Mouse (Mus musculus): ENCODE results near the gene Slc6a13.
A peak's percentile ranks its signal among the peaks of the same experiment; 100 is the strongest.
"Not testable (repeated sequence)": the region's sequence is repeated elsewhere in the genome, so short reads cannot be mapped to it uniquely, and the experiment has no call there.

The Slc6a13 gene

GRCm38 (mm10) chr6:121326486-121327069 lies 26.6 kb downstream of the Slc6a13 start:
- no peak for DNase-seq (ENCODE audit: low spot score in 2 of 2)

GRCm38 (mm10) chr6:121328417-121328884 lies 28.4 kb downstream of the Slc6a13 start:
- DNase-seq (ENCODE audit: low spot score in 2 of 2): no peak

GRCm38 (mm10) chr6:121329848-121330508 lies 30.0 kb downstream of the Slc6a13 start:
- DNase-seq (ENCODE audit: low spot score in 2 of 2): no peak

GRCm38 (mm10) chr6:121335841-121336240 lies 35.8 kb downstream of the Slc6a13 start:
- DNase-seq (ENCODE audit: low spot score in 2 of 2): no peak

- DNase-seq (ENCODE audit: low spot score in 2 of 2): no peak
Observed at GRCm38 (mm10) chr6:121336558-121336957, 36.5 kb downstream of the Slc6a13 start.

GRCm38 (mm10) chr6:121337229-121337628 lies 37.2 kb downstream of the Slc6a13 start:
- no peak for DNase-seq (ENCODE audit: low spot score in 2 of 2)

GRCm38 (mm10) chr6:121337770-121338518 lies 37.9 kb downstream of the Slc6a13 start:
- DNase-seq (ENCODE audit: low spot score in 2 of 2): peak; percentile 32 to 37

- DNase-seq (ENCODE audit: low spot score in 2 of 2): no peak
Observed at GRCm38 (mm10) chr6:121338519-121338896, 38.5 kb downstream of the Slc6a13 start.

GRCm38 (mm10) chr6:121341650-121342049 lies 41.6 kb downstream of the Slc6a13 start:
- no peak for DNase-seq (ENCODE audit: low spot score in 2 of 2)

- DNase-seq (ENCODE audit: low spot score in 2 of 2): no peak
Observed at GRCm38 (mm10) chr6:121343026-121343770, 43.2 kb downstream of the Slc6a13 start, which contains the start of gene Slc6a12. Slc6a12 (plus strand) TSS chr6:121343076.

- no peak for DNase-seq (ENCODE audit: low spot score in 2 of 2)
Observed at GRCm38 (mm10) chr6:121343771-121344123, 43.7 kb downstream of the Slc6a13 start.

GRCm38 (mm10) chr6:121344329-121344728 lies 44.3 kb downstream of the Slc6a13 start:
- no peak for DNase-seq (ENCODE audit: low spot score in 2 of 2)

GRCm38 (mm10) chr6:121346428-121346827 lies 46.4 kb downstream of the Slc6a13 start:
- no peak for DNase-seq (ENCODE audit: low spot score in 2 of 2)

- no peak for DNase-seq (ENCODE audit: low spot score in 2 of 2)
Observed at GRCm38 (mm10) chr6:121352276-121352675, 52.2 kb downstream of the Slc6a13 start.

GRCm38 (mm10) chr6:121356041-121356440 lies 56.0 kb downstream of the Slc6a13 start:
- no peak for DNase-seq (ENCODE audit: low spot score in 2 of 2)

GRCm38 (mm10) chr6:121357232-121357631 lies 57.2 kb downstream of the Slc6a13 start:
- DNase-seq (ENCODE audit: low spot score in 2 of 2): no peak

GRCm38 (mm10) chr6:121363061-121363460 lies 63.0 kb downstream of the Slc6a13 start:
- no peak for DNase-seq (ENCODE audit: low spot score in 2 of 2)

GRCm38 (mm10) chr6:121363956-121364355 lies 63.9 kb downstream of the Slc6a13 start:
- no peak for DNase-seq (ENCODE audit: low spot score in 2 of 2)

GRCm38 (mm10) chr6:121366537-121366936 lies 66.5 kb downstream of the Slc6a13 start:
- DNase-seq (ENCODE audit: low spot score in 2 of 2): not testable (repeated sequence)

- no peak for DNase-seq (ENCODE audit: low spot score in 2 of 2)
Observed at GRCm38 (mm10) chr6:121367099-121367498, 67.1 kb downstream of the Slc6a13 start.

- DNase-seq (ENCODE audit: low spot score in 2 of 2): no peak
Observed at GRCm38 (mm10) chr6:121371197-121371980, 71.4 kb downstream of the Slc6a13 start.
